32 mouse cellular contexts compared by ENCODE assay signal in the genomic region with DNA sequence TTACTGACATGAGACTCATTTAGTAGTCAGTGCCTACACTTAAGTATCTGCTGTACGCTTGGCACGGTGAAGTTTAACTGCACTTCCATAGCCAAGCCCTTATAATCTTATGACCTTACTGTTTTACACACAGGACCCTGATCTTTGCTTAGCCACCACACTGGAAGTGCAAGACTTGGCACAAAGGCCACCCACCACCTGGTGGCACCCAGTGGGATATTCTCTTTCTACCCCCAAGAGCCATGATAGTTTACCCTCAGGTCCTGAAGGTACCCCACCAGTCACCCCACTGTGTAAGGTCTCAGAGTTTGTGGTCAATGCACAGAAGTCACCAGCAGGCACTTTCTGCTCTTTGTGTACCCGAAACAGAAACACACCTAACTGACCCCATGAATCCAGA. TPM values are rescaled to one million over a fixed set of nuclear protein-coding genes. Genes with fewer than 3 reads are reported as not detected.
DNase-seq lines count a peak whose midpoint lies in the region; ATAC-seq and TF ChIP-seq lines count a peak whose summit lies in the region.
"Had no signal": no experiment of that assay in that cellular context is flagged by ENCODE, and none has a peak within 500 bp of the region (broad histone marks: within the 10 kb centered on the region; RNA-seq: fewer than 3 reads in every experiment).

No protein-coding gene starts in this region.

- no peak overlapping the region for H3K4me2 ChIP-seq in CH12.LX (ENCODE audit: insufficient read depth, low read depth, poor library complexity, severe bottlenecking)
- H3K4me2 ChIP-seq: embryonic facial prominence, embryonic 12.5 days; embryonic facial prominence, embryonic 15.5 days; heart, embryonic 12.5 days; heart, embryonic 15.5 days; hindbrain, embryonic 13.5 days had no signal

- in situ Hi-C loops in CH12.LX (cut with MboI; ENCODE audit: low pct_ligation_motif_present, low pct_unique_long_range_greater_than_20kb, low sequenced_read_pairs) = no loop called here

- H3K27ac ChIP-seq in CH12.LX (ENCODE audit: insufficient read depth, low read depth) = no peak overlapping the region
- H3K27ac ChIP-seq: embryonic facial prominence, embryonic 12.5 days; embryonic facial prominence, embryonic 15.5 days; heart, embryonic 15.5 days; hindbrain, embryonic 10.5 days; hindbrain, embryonic 13.5 days; hindbrain, postnatal 0 days had no signal

- no peak for TF ChIP-seq POLR2A in CH12.LX (IDR thresholded peaks at IDR 0.05; ENCODE audit: low read depth, low read length)

- no peak overlapping the region for H3K9ac ChIP-seq in CH12.LX (ENCODE audit: insufficient read depth, low read depth)
- H3K9ac ChIP-seq: embryonic facial prominence, embryonic 12.5 days; embryonic facial prominence, embryonic 15.5 days; forebrain, postnatal 0 days; heart, embryonic 12.5 days; heart, embryonic 15.5 days; hindbrain, embryonic 13.5 days had no signal

- ATAC-seq in megakaryocyte, adult 5-6 weeks (ENCODE audit: poor library complexity, severe bottlenecking) = no peak
- ATAC-seq: CD4-positive, CD25-positive, alpha-beta regulatory T cell, adult 4 months; forebrain, embryonic 14.5 days; forebrain, postnatal 0 days; hindbrain, postnatal 0 days; inflammation-experienced regulatory T-cells, adult 6 months had no signal

- H3K36me3 ChIP-seq in CH12.LX (replicated peaks in 1 of 2; ENCODE audit: control insufficient read depth in 1 of 2, insufficient read depth in 1 of 2, low read length in 1 of 2) = no peaks in the 10 kb centered on the region
- H3K36me3 ChIP-seq: embryonic facial prominence, embryonic 12.5 days; embryonic facial prominence, embryonic 15.5 days; heart, embryonic 12.5 days; heart, embryonic 15.5 days; hindbrain, embryonic 10.5 days; hindbrain, embryonic 13.5 days had no signal

- TF ChIP-seq CTCF in CH12.LX (conservative IDR thresholded peaks at IDR 0.05 in 1 of 2, IDR thresholded peaks at IDR 0.05 in 1 of 2; ENCODE audit: low read depth in 2 of 2, low read length in 2 of 2) = peak in 1 of 2 experiments; percentile 26; a peak in 2 of 4 replicates

- no peak; the same call in 1 of the 2 replicates for TF ChIP-seq RAD21 in CH12.LX (IDR thresholded peaks at IDR 0.05; ENCODE audit: low read depth, low read length)

- dilution Hi-C loops in CH12.LX (cut with MboI; ENCODE audit: extremely low pct_ligation_motif_present, extremely low pct_unique_long_range_greater_than_20kb, low sequenced_read_pairs) = no loop called here

- no peaks in the 10 kb centered on the region for H3K79me2 ChIP-seq in CH12.LX (replicated peaks; ENCODE audit: control insufficient read depth, extremely low read depth, insufficient read depth, poor library complexity, severe bottlenecking)

- H3K9me3 ChIP-seq in CH12.LX (replicated peaks; ENCODE audit: low read length) = peaks cover 3% of the 10 kb centered on the region
- H3K9me3 ChIP-seq: embryonic facial prominence, embryonic 12.5 days; embryonic facial prominence, embryonic 15.5 days; heart, embryonic 15.5 days; hindbrain, embryonic 13.5 days had no signal

- no peaks in the 10 kb centered on the region for H3K27me3 ChIP-seq in CH12.LX (replicated peaks)
- H3K27me3 ChIP-seq: embryonic facial prominence, embryonic 12.5 days; embryonic facial prominence, embryonic 15.5 days; heart, embryonic 12.5 days; heart, embryonic 15.5 days; hindbrain, embryonic 13.5 days had no signal

- no peak for TF ChIP-seq EP300 in CH12.LX (IDR thresholded peaks at IDR 0.05; ENCODE audit: low read length)

- DNase-seq in CH12.LX (ENCODE audit: extremely low read depth) = no peak
- DNase-seq in T-cell, adult 2 months (ENCODE audit: low spot score) = peak; percentile 56
- DNase-seq in thymus, postnatal 0 days (ENCODE audit: low spot score) = peak; percentile 75
- peak; percentile 80 for DNase-seq in thymus, postnatal 25 days
- DNase-seq in adrenal gland, postnatal 4 days (ENCODE audit: low spot score in 2 of 2) = no peak
- DNase-seq in cerebellum, adult 9-11 months = no peak
- no peak for DNase-seq in frontal cortex, adult 2 months (ENCODE audit: extremely low spot score in 1 of 2, low spot score in 1 of 2)
- DNase-seq: adrenal gland, postnatal 10 days; cerebellum, adult 11 months; cerebellum, adult 2 months; cerebellum, postnatal 10 days; cerebellum, postnatal 36 days; forebrain, postnatal 0 days; gastrocnemius, postnatal 25 days; heart, postnatal 10 days; heart, postnatal 36 days had no signal

- no peak overlapping the region for H3K4me3 ChIP-seq in CH12.LX (replicated peaks in 1 of 3; ENCODE audit: low read depth in 2 of 3, low read length in 2 of 3, poor library complexity in 1 of 3)
- H3K4me3 ChIP-seq: embryonic facial prominence, embryonic 12.5 days; embryonic facial prominence, embryonic 15.5 days; heart, embryonic 12.5 days; heart, embryonic 15.5 days; hindbrain, embryonic 10.5 days; hindbrain, embryonic 13.5 days had no signal

- H3K4me1 ChIP-seq in CH12.LX (ENCODE audit: control insufficient read depth in 1 of 2, insufficient read depth in 2 of 2) = peaks cover 0 to 8% of the 10 kb centered on the region in 2 experiments; a peak in 1 of 4 replicates
- H3K4me1 ChIP-seq: embryonic facial prominence, embryonic 12.5 days; embryonic facial prominence, embryonic 15.5 days; heart, embryonic 12.5 days; heart, embryonic 15.5 days; hindbrain, embryonic 10.5 days; hindbrain, embryonic 13.5 days had no signal

TF ChIP-seq in CH12.LX, 34 proteins besides CTCF, POLR2A, EP300 and RAD21:
- TF ChIP-seq SMC3 (IDR thresholded peaks at IDR 0.05; ENCODE audit: low read depth, low read length) = peak; percentile 22; the same call in 1 of the 2 replicates
- TF ChIP-seq ZC3H11A (IDR thresholded peaks at IDR 0.05; ENCODE audit: low read depth, low read length) = no peak

RNA-seq across cellular contexts. Expression of a gene that starts 22.0 kb away (rescaled TPM):
- total RNA-seq in CH12.LX (2012; rRNA removed) (0.13 TPM in 1 of 2 replicates, not detected in the other), CH12.LX (2014; rRNA removed) (0.12 TPM in 1 of 2 replicates, not detected in the other)
- 0.22 and 0.49 TPM in 2 replicates for polyA plus RNA-seq in CH12.LX (2012; ENCODE audit: insufficient read length, low read depth)
- 664 and 665 TPM in 2 replicates for polyA plus RNA-seq in thymus, postnatal 0 days (2015; fragmentation: Nextera tagmentation; extraction: Ambion mirVana)
- under 1 TPM in 1 of 2 experiments, not detected in 1; 0.40 TPM for total RNA-seq in adrenal gland, postnatal 4 days (2021)
- total RNA-seq in megakaryocyte, adult 5-6 weeks (2015) = 0.46 TPM in 1 of 2 replicates, not detected in the other
- 0.08 and 0.22 TPM in 2 replicates for total RNA-seq in megakaryocyte, adult 5-6 weeks (2017)
- polyA plus RNA-seq in frontal cortex, adult 2 months (2012; rRNA removed) = 0.02 TPM in 1 of 2 replicates, not detected in the other
- total RNA-seq: adrenal gland, postnatal 36 days; forebrain, postnatal 0 days; gastrocnemius, adult 8-10 months; hindbrain, postnatal 0 days had no signal
- polyA plus RNA-seq: C2C12; embryonic facial prominence, embryonic 12.5 days; embryonic facial prominence, embryonic 15.5 days; forebrain, embryonic 11.5 days; forebrain, embryonic 14.5 days; forebrain, postnatal 0 days; heart, embryonic 12.5 days; heart, embryonic 15.5 days; hindbrain, embryonic 10.5 days; hindbrain, embryonic 13.5 days; hindbrain, postnatal 0 days had no signal

RNA-seq across cellular contexts. Expression of a gene that starts 28.6 kb away (rescaled TPM):
- total RNA-seq in CH12.LX (2012; rRNA removed) (0.21 and 0.25 TPM in 2 replicates), CH12.LX (2014; rRNA removed) (0.20 and 0.30 TPM in 2 replicates)
- 0.49 and 0.51 TPM in 2 replicates for polyA plus RNA-seq in CH12.LX (2012; ENCODE audit: insufficient read length, low read depth)
- 1,203 and 1,244 TPM in 2 replicates for polyA plus RNA-seq in thymus, postnatal 0 days (2015; fragmentation: Nextera tagmentation; extraction: Ambion mirVana)
- total RNA-seq in adrenal gland, postnatal 4 days (2021) = not detected
- 0.20 TPM in 1 of 2 replicates, not detected in the other for total RNA-seq in megakaryocyte, adult 5-6 weeks (2015)
- total RNA-seq in megakaryocyte, adult 5-6 weeks (2017) = not detected in 2 replicates
- not detected in 2 replicates for polyA plus RNA-seq in frontal cortex, adult 2 months (2012; rRNA removed)
- total RNA-seq: ES-E14; forebrain, postnatal 0 days; gastrocnemius, adult 8-10 months; hindbrain, postnatal 0 days had no signal
- polyA plus RNA-seq: C2C12; cerebellum, adult 2 months; embryonic facial prominence, embryonic 15.5 days; forebrain, embryonic 11.5 days; forebrain, embryonic 14.5 days; forebrain, postnatal 0 days; heart, embryonic 12.5 days; heart, embryonic 15.5 days; hindbrain, postnatal 0 days had no signal

RNA-seq across cellular contexts. Expression of a gene that starts 29.2 kb away (rescaled TPM):
- total RNA-seq in CH12.LX (2012; rRNA removed) (0.08 TPM in 2 replicates), CH12.LX (2014; rRNA removed) (0.08 and 0.61 TPM in 2 replicates)
- 0.27 and 0.37 TPM in 2 replicates for polyA plus RNA-seq in CH12.LX (2012; ENCODE audit: insufficient read length, low read depth)
- 2.3 and 3.7 TPM in 2 replicates for polyA plus RNA-seq in thymus, postnatal 0 days (2015; fragmentation: Nextera tagmentation; extraction: Ambion mirVana)
- 1 to 10 TPM; 2.7 to 6.3 TPM for total RNA-seq in adrenal gland, postnatal 4 days (2021)
- total RNA-seq in megakaryocyte, adult 5-6 weeks (2015) = not detected in 2 replicates
- total RNA-seq in megakaryocyte, adult 5-6 weeks (2017) = not detected in 2 replicates
- polyA plus RNA-seq in frontal cortex, adult 2 months (2012; rRNA removed) = 1.3 and 2.1 TPM in 2 replicates

Comparison
In these comparisons a context has a peak if more than half of its experiments do, and no peak if none do; other contexts are left out.
1. DNase-seq: peak in T-cell, adult 2 months (single experiment), thymus, postnatal 0 days (single experiment) and thymus, postnatal 25 days (single experiment); none in CH12.LX (single experiment), adrenal gland, postnatal 4 days (0 of 2), cerebellum, adult 9-11 months (single experiment) and frontal cortex, adult 2 months (0 of 2).